Mouse (Mus musculus) left cerebral cortex, postnatal 10 days (tissue): ENCODE data around the gene Mmp15. TPM values are rescaled to one million over a fixed set of nuclear protein-coding genes. Genes with fewer than 3 reads are reported as not detected.

Source experiments
- DNase-seq, 2 experiments: peaks; one replicate each; pipeline ENCODE4 v3.0.0; 2021 to 2022; ENCODE audit warnings: low spot score in 2 of 2, mixed read lengths in 1 of 2; ENCODE audit errors: extremely low spot score in 1 of 2
- intact Hi-C: fragments of 180-260 bp; cut with DNase I; formaldehyde crosslinking; loops from one replicate; pipeline ENCODE4 v1.15.1; 2025
- total RNA-seq, 2 experiments: library from RNA; stranded (reverse); gene quantifications; 2 replicates each; pipeline ENCODE4 v1.2.3; 2021

Mmp15 gene
- total RNA-seq, 2 experiments from 2014 or later: 29.5 to 31.9 TPM

DNA sequence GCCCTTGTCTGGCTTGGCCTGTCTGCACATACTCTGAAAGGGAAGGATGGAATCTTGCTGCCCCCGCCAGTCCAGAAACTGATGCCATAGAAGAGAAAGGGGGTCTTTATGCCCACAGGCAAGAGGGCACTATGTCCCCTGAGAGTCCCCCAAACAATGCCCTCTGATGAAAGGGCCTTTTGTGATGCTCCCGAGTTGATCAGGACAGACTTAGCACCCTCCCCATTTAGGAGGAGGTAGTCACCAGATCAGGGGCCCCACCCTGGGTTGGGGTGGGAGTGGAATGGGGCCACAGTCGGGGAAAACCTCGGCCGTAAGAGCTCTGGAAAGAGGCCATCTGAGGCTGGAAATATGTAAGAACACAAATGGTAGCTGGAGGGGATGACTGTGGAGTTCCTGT, 45.1 kb downstream of the Mmp15 start:
- intact Hi-C loops: no loop called here
- DNase-seq: no peak

DNA sequence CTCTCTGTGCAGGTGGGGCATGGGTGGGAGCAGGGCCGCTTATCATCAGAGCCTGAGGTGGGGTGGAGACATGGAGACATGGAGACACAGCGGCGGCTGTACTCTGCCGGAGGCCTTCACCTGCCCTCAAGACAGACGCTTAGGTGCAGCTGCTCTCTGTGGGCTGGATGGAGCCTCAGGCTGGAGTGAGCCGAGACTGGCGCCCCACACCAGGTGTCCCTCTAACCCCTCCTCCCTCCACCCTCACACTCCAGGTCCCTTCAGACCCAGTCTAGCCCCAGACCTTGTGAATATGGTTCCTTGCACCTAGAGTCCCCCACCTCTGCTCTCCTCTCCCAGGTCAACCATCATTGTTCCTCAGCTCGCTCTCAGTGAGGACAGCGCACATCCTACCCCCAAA, 47.1 kb downstream of the Mmp15 start:
- no peak for DNase-seq
- intact Hi-C loops: no loop called here

DNA sequence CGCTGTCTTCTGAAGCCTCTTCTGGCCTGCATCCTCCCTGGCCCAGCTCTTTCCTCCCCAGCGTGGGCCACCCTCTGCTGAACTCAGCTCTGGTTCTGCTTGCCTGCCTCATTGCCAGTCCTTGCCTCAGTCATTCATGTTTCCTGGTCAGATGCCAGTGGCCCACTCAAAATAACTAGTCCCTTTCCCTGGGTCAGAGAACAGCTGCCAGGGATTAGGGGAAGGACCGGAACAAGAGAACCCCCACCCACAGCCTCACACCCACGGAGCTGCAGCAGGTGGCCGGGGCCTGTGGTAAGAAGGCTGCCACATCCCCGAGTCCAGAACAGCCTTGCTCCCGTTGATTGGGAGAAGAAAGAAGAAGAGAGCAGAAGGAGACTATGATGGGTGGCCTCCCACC, 49.0 kb downstream of the Mmp15 start:
- intact Hi-C loops: no loop called here
- no peak for DNase-seq

DNA sequence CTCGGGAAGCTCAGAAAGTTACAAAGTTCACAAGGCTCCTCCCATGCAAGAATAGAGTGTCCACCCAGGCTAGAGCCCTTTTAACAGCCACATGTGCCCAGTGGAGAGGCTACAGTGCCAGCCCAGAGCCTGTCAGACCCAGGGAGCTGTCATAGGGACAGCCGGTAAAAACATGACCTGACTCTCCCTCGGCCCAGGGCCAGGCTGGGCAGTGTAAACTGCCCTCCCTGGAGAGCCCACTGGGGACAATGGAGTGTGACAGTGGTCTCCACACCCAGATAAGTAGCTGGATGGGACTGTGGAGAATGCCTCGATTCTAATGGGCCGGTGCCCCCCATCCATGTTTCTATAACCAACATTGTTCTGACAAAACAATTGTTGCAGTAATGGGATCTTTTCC, 57.5 kb downstream of the Mmp15 start:
- intact Hi-C loops: no loop called here
- no peak for DNase-seq

DNA sequence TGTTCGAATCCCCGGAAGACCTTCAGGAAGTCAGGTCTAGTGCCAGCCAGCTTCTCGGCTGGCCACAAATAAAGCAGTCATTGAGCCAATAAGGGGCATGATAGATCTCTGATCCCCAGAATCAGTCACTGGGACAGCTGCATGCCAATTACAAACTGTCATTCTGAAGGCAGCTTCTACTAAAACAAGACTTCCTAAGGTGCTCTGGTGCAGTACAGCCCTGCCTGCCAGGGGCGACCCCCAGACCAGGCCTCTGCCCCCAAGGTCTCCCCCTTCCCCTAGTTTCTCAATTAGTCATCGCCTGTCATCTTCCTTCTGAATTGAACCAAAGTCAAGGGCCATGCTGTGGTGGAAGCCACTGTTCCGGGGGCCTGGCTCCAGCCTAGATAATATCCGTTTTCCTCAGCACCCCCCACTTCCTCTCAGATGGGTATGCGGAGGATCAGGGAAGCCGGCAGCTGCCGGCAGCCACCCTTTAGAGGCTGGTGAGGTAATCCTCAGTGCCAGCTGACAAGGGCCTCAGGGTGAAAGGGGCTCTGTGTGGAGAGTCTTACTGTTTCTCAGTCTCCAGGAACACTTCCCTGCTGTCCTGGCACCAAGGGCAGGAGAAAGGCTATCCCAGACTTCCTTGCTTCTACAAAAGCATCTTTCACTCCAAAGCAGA, 59.4 kb downstream of the Mmp15 start:
- intact Hi-C loops: no loop called here
- peak in 1 of 2 experiments; percentile 71 for DNase-seq

DNA sequence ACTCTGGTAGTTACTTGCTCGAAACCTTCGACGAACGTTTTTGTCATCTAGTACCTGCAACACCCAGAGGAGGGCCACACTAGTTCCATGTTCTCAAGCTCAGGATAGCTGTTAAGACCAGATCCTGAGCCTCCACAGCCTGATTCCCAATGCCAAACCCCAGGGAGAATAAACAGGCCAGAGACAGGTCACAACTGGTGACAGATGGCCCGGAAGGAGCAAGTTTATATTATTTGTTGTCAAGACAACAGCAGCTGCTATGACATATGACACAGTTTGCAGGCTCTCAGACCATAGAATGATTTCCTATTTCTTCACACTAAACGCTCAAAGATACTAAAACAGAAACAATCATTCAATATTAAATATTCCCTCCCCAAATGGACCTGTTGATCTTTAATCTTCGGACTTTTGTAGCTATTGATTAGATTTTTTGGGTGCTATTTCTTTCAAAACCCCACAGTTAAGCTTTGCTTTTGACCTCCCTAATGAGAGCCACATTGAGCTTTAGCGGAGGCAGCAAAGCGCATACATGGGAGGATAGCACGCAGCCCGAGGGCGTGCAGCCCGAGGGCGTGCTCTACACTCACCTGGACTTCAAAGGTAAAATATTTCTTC, 70.2 kb downstream of the Mmp15 start:
- DNase-seq: no peak
- intact Hi-C loops: loop anchor here (10.0 kb wide), 1 partner anchor 168 kb away; no protein-coding TSS in a partner anchor

Other genes starting within 250 kb of the Mmp15 start
- 10 to 100 TPM; 56.2 to 58.6 TPM for gene Kifc3, start 149.5 kb upstream of the Mmp15 start, total RNA-seq
- gene Cngb1, start 45.7 kb upstream of the Mmp15 start, total RNA-seq: under 1 TPM; 0.58 to 0.71 TPM
- 1 to 10 TPM; 1.7 to 2.3 TPM for gene Tepp, start 41.7 kb upstream of the Mmp15 start, total RNA-seq
- gene Zfp319, start 20.3 kb upstream of the Mmp15 start, total RNA-seq: 10 to 100 TPM; 17.0 to 18.0 TPM
- gene Usb1, start 20.0 kb upstream of the Mmp15 start, total RNA-seq: 10 to 100 TPM; 19.0 to 19.4 TPM
- gene Cfap20, start 82.6 kb downstream of the Mmp15 start, total RNA-seq: 10 to 100 TPM; 69.4 to 72.6 TPM
- 100 to 1,000 TPM in 1 of 2 experiments, 10 to 100 TPM in 1; 93.5 to 101 TPM for gene Csnk2a2, start 137.8 kb downstream of the Mmp15 start, total RNA-seq
- 1 to 10 TPM in 1 of 2 experiments, under 1 TPM in 1; 0.73 to 1.4 TPM for gene Ccdc113, start 181.8 kb downstream of the Mmp15 start, total RNA-seq
- not detected for gene Prss54, start 224.1 kb downstream of the Mmp15 start, total RNA-seq